ENCODE assay signal across 17 mouse cellular contexts in genomic region chr6:50037614-50038013, GRCm38 (mm10).
DNase-seq lines count a peak whose midpoint lies in the region; ATAC-seq lines count a peak whose summit lies in the region.
"Had no signal": no experiment of that assay in that cellular context is flagged by ENCODE, and none has a peak within 500 bp of the region (broad histone marks: within the 10 kb centered on the region; RNA-seq: fewer than 3 reads in every experiment).

No protein-coding gene starts in this region.

- no peaks in the 10 kb centered on the region for H3K36me3 ChIP-seq in kidney, embryonic 15.5 days
- H3K36me3 ChIP-seq in embryonic facial prominence, embryonic 11.5 days (replicated peaks; ENCODE audit: control insufficient read depth, insufficient read depth, low read depth, low read length): no peaks in the 10 kb centered on the region
- H3K36me3 ChIP-seq in heart, embryonic 10.5 days: no peaks in the 10 kb centered on the region
- H3K36me3 ChIP-seq: embryonic facial prominence, embryonic 12.5 days; limb, embryonic 12.5 days had no signal

- no peaks in the 10 kb centered on the region for H3K9me3 ChIP-seq in kidney, embryonic 15.5 days (replicated peaks)
- no peaks in the 10 kb centered on the region for H3K9me3 ChIP-seq in embryonic facial prominence, embryonic 11.5 days (replicated peaks; ENCODE audit: control insufficient read depth, low read length)
- H3K9me3 ChIP-seq in heart, embryonic 10.5 days: no peaks in the 10 kb centered on the region
- H3K9me3 ChIP-seq: embryonic facial prominence, embryonic 12.5 days; limb, embryonic 12.5 days had no signal

- 0 out of 2 replicates have a peak, but pooled peaks cover 3% of the 10 kb centered on the region for H3K27me3 ChIP-seq in kidney, embryonic 15.5 days
- H3K27me3 ChIP-seq in embryonic facial prominence, embryonic 11.5 days (ENCODE audit: control insufficient read depth, insufficient read depth, low read length): no peaks in the 10 kb centered on the region; the same call in 1 of the 2 replicates
- no peaks in the 10 kb centered on the region for H3K27me3 ChIP-seq in heart, embryonic 10.5 days (ENCODE audit: insufficient read depth, poor library complexity, severe bottlenecking)
- H3K27me3 ChIP-seq: embryonic facial prominence, embryonic 12.5 days; limb, embryonic 12.5 days had no signal

- peak; percentile 8 for DNase-seq in adrenal gland, postnatal 14 days
- DNase-seq in adrenal gland, postnatal 25 days: no peak
- DNase-seq in kidney, adult 8-10 months: no peak
- peak; percentile 64 for DNase-seq in 3T3-L1 (ENCODE audit: low read depth, low spot score)
- peak; percentile 24 for DNase-seq in embryonic facial prominence, embryonic 11.5 days (ENCODE audit: low spot score)
- no peak for DNase-seq in adipocyte (ENCODE audit: low spot score)
- DNase-seq in heart, embryonic 10.5 days (ENCODE audit: low spot score): no peak
- DNase-seq: B cell, adult 2 months; cerebellum, adult 18-20 months; gastrocnemius, postnatal 36 days; thymus, adult 2 months had no signal

- peaks cover 27% of the 10 kb centered on the region for H3K4me1 ChIP-seq in kidney, embryonic 15.5 days
- no peaks in the 10 kb centered on the region for H3K4me1 ChIP-seq in embryonic facial prominence, embryonic 11.5 days (ENCODE audit: control insufficient read depth, insufficient read depth, low read length)
- peaks cover 11% of the 10 kb centered on the region; the same call in 1 of the 2 replicates for H3K4me1 ChIP-seq in heart, embryonic 10.5 days

- H3K4me3 ChIP-seq in kidney, embryonic 15.5 days (replicated peaks): no peak overlapping the region
- H3K4me3 ChIP-seq in embryonic facial prominence, embryonic 11.5 days (ENCODE audit: low read depth, low read length): no peak overlapping the region
- H3K4me3 ChIP-seq in heart, embryonic 10.5 days: no peak overlapping the region
- H3K4me3 ChIP-seq: embryonic facial prominence, embryonic 12.5 days; limb, embryonic 12.5 days had no signal

- WGBS in kidney, embryonic 15.5 days: 28% methylated on average over 4 of the region's 4 CpGs
- WGBS in embryonic facial prominence, embryonic 11.5 days: 34% methylated on average over 4 of the region's 4 CpGs
- WGBS in heart, embryonic 10.5 days: 67% methylated on average over 4 of the region's 4 CpGs

- no peak overlapping the region for H3K9ac ChIP-seq in kidney, embryonic 15.5 days
- H3K9ac ChIP-seq in embryonic facial prominence, embryonic 11.5 days (replicated peaks; ENCODE audit: low read length): no peak overlapping the region
- H3K9ac ChIP-seq: embryonic facial prominence, embryonic 12.5 days; limb, embryonic 12.5 days had no signal

- H3K4me2 ChIP-seq in kidney, embryonic 15.5 days: no peak overlapping the region
- H3K4me2 ChIP-seq in embryonic facial prominence, embryonic 11.5 days (ENCODE audit: low read depth, low read length): no peak overlapping the region
- H3K4me2 ChIP-seq: embryonic facial prominence, embryonic 12.5 days; limb, embryonic 12.5 days had no signal

- H3K27ac ChIP-seq in kidney, embryonic 15.5 days: peak overlapping the region; percentile 45; the same call in 1 of the 2 replicates
- no peak overlapping the region for H3K27ac ChIP-seq in embryonic facial prominence, embryonic 11.5 days (replicated peaks; ENCODE audit: low read depth, low read length)
- no peak overlapping the region for H3K27ac ChIP-seq in heart, embryonic 10.5 days
- H3K27ac ChIP-seq: limb, embryonic 12.5 days had no signal

- ATAC-seq in kidney, embryonic 15.5 days (replicated peaks; ENCODE audit: low FRiP score): no peak
- no peak for ATAC-seq in embryonic facial prominence, embryonic 11.5 days (replicated peaks; ENCODE audit: insufficient number of reproducible peaks, low FRiP score, low TSS enrichment, low read depth)
- ATAC-seq: forebrain, embryonic 14.5 days; hindbrain, embryonic 16.5 days; Patski had no signal

Comparison
In these comparisons a context has a peak if more than half of its experiments do, and no peak if none do; other contexts are left out.
1. DNase-seq: peak in adrenal gland, postnatal 14 days (single experiment), 3T3-L1 (single experiment) and embryonic facial prominence, embryonic 11.5 days (single experiment); none in adrenal gland, postnatal 25 days (single experiment), kidney, adult 8-10 months (0 of 2), adipocyte (single experiment) and heart, embryonic 10.5 days (single experiment).